Mouse (Mus musculus): Measurements from ENCODE around the gene Cnst.
"Not testable (repeated sequence)": the region's sequence is repeated elsewhere in the genome, so short reads cannot be mapped to it uniquely, and the experiment has no call there.

Gene Cnst

DNA sequence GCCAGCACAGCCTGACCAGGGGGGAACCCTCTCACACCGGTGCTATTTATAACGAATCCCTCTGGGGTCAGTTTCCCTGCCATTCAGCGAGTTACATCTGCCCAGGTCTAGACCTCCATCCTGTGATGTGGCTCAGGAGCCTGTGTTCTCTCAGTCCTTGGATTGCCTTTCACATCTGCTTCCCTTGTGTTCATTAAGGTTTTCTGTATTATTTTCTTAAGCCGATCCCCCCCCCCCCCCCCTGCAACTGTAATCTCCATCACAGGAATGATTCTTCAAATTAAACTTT is 99.8 kb downstream of the Cnst start:
- no peak for DNase-seq (ENCODE audit: low read depth)

DNA sequence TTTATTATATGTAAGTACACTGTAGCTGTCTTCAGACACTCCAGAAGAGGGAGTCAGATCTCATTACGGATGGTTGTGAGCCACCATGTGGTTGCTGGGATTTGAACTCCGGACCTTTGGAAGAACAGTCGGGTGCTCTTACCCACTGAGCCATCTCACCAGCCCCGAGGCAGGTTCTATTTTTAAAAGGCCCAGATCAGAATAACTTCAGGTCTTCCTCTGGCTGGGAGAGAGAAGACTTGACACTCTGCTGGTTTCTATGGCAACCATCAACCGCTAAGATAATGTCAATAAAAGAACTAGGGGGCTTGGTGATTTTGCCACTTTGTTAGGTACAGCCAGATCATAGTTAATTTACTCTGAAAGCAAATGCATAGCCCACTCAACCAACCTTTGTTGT is 102.5 kb downstream of the Cnst start:
- DNase-seq (ENCODE audit: low read depth) = not testable (repeated sequence)

DNA sequence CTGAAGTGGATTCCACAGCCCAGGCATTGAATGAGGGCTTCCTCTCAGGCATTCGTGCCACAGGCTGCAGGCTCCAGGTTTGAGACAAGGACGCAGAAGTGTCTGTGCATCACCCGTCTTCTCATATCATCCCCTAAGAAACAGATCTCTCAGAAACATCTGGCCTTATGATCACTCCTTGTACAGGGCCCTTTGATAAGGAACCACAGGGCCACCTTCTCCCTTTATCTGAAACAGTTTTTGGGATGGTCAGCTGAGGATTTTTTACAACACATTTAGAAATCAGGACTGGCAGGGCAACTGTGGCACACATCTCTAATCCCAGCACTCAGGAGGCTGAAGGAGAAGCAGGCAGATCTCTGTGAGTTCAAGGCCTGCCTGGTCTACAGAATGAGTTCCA is 103.2 kb downstream of the Cnst start:
- no peak for DNase-seq (ENCODE audit: low read depth)

DNA sequence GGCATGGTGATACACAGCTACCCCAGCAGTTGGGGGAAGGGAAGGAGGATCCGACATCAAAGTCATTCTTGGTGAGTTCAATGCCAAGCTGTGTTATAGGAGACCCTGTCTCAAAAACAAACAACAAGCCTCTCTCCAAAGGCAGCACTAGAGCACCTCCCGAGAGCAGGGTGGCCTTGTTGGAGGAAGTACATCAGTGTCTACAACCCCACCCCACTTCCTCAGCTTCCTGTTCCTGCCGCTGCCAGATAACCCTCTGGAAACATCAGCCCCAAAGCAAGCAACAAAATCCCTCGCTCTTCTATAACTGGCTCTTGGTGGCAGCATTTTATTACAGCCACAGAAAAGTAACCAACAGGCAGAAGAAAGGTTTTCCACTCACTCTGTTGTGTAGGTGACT is 104.1 kb downstream of the Cnst start:
- DNase-seq (ENCODE audit: low read depth) = peak; percentile 79

DNA sequence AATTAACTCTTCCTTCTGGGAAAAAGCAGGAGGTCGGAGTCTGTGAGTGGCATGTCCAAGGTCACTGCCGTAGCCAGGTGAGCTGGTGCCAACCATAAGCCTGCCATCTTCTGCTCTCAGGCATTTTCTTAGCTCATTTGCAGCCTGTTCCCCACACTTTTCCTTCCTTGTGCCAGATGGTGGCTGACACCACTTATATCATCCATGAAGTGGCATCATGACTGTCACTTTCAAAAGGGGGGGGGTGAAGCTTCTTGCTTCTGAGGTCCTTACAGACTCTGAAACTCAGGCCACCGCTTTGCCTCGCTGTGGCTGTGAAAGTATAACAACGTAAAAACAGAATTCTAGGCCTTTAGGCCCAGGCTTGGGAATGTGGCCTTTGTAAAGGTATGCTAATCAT is 105.1 kb downstream of the Cnst start:
- no peak for DNase-seq (ENCODE audit: low read depth)

DNA sequence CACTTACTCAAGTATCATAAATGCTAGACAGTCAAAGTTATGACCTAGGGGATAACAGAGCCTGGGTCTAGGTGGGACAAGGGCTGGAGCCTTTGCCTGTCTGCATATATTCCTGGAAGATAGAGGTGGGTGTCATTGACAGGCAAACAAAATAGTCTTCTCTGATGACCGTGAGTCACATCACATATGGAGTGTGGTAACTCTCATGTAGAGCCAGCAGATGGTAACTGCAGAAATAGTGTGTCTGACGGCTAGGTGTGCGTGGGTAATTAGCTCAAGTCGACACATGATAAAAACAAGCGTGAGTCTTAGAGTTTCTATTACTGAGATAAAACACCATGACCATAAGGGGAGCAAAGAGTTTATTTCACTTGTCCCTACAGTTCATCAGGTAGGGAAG is 116.9 kb downstream of the Cnst start:
- DNase-seq (ENCODE audit: low read depth) = no peak

DNA sequence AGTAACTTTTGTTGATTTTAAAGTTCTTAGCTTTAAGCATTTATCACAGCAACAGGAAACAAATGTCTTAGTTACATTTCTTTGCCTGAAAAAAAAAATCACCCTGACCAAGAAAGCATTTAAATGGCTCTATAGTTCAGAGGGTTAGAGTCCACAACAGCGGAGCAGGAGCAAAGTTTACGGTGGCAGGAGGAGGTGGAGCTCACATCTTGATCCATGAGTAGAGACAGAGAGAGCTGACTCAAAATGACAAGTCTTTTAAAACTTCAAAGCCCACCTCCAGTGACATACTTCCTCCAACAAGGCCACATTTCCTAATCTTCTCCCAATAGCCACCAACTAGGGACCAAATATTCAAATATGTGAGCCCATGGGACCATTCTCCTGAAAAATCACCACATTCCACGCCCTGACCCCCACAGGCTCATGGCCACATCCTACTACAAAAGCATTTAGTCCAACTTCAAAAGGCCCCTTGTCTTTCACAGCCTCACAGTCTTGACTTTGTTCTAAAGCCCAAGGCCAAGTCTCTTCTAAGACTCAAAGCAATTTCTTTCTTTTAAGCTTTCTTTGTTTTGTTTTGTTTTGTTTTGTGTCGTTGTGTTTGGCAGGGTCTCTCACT is 118.2 kb downstream of the Cnst start:
- DNase-seq (ENCODE audit: low read depth) = no peak

DNA sequence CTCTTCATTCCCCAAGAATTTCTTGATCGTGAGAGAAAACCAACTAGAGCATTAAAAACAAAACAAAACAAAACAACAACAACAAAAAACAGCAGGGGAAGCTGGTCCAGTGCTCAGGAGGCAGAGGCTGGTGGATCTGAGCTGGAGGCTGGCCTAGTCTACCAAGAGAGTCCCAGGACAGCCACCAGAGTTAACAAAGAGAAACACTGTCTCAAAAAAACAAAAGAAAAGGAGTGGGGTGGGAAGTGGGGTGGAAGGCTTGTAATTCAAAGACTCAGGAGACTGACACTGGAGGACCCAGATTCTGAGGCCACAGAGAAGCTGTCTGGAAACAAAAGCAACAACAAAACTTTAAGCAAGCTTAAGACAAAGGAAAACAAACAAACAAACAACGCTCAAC is 120.8 kb downstream of the Cnst start:
- DNase-seq (ENCODE audit: low read depth) = no peak

DNA sequence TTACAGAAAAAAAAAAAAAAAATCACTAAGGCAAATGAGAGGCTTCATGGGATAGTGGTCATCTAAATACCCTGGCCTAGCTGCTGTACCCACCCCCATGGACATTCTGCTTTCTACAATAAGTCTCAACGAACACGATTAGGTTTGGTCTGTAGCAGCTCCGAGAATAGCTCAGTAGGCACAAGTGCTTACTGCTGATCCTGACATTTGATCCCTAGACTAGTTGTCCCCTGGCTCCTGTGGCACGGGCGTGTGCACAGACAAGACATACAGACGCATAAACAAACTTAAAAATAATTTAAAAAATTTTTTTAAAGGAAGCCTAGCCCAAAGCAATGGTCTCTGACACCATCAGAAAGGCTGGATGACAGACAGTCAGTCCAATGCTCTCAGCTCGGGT is 121.3 kb downstream of the Cnst start:
- DNase-seq (ENCODE audit: low read depth) = no peak

DNA sequence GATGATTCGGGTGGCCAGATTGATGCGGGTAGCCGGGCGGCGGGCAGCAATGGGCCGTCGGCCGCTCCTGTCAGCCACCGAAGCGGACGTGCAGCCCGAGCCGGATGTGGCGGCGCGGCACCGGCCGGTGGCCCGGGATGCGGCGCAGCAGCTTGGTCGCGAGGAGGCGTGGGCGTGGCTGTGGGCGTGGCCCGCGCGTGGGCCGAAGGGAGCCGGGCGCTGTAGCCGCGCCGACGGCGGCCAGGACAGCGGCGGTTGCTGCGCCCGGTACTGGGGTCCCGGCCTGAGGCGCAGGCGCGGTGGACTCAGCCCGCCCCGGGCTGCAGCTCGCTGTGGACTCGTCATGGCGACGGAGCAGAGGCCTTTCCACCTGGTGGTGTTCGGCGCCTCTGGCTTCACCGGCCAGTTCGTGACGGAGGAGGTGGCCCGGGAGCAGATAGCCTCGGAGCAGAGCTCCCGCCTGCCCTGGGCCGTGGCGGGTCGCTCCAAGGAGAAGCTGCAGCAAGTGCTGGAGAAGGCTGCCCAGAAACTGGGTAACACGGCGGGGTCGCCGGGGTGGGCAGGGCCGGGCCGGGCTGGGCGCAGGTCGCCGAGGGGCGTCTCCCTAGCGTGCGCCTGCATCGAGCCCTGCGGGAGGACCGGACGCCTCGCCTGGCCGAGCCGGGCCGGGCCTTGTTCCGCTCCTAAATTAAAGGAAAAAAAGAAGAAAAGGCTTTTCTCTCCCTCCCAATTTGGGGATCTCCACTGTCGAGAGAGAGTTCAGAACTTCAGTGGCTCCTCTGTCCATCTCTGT is 122.0 kb downstream of the Cnst start, which contains the start of gene Sccpdh:
Sccpdh (plus strand) TSS at position 198 of the 793 bp plus-strand sequence.
- DNase-seq (ENCODE audit: low read depth) = peak; percentile 70

DNA sequence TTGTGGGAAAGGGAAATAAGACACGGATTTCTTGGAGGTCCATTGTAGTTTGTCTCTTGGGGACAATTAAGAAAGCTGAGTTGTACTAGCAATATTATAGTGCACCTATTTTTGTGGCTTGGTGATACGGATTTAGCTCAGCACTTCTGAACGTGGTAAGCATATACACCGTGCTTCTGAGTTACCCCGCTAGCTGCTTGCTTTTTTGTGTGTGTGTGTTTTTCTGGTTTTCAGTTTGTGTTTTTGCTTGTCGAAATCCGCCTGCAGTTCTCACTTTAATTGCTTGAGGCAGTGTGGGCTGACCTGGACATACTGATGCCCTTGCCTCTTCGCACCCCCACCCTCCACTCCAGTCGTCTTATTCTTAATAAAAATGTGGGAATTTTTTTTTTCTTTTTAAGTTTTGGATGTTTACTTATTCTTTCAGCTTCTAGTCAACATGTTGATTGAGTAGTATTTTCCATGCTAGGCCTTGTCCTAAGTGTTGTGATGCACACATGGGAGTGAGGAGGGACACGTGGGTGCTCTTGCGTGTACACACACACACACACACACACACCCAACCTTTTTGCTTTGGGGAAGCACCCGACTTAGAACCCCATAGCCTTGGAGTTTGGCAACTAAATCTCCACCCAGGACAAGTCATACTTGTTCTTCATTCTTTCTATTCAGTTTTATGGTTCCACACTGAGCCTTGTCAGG is 122.8 kb downstream of the Cnst start:
- peak; percentile 67 for DNase-seq (ENCODE audit: low read depth)

DNA sequence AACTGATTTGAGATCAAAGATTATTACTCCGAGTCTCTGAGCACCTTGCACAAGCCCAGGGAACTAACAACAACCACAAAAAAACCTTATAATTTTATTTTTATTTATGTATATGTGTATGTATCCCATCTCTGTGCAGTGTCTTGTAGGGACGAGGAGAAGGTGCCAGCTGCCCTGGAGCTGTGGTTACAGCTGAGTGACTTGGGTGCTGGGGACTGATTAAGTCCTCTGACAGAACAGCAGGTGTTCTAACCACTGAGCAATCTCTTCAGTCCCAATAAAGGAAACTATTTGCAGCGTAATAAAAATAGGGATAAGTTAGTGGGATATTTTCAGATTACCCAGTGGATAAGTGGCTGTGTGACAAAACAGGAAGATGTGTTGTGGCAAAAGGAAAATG is 128.2 kb downstream of the Cnst start:
- DNase-seq (ENCODE audit: low read depth) = no peak

DNA sequence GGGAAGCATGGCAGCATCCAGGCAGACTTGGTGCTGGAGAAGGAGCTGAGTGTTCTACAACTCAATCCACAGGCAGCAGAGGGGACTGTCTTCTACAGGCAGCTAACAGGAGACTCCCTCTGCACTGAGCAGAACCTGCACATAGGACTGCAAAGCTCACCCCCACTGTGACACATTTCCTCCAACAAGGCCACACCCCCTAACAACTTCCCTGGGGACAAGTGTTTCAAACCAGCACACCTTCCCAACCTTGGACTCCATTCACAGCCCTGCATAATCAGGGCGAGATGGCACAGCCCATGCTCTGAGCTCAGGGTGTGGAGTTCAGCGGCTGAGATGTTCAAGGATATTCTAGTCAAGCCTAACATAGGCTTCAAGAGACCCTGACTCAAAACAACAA is 130.9 kb downstream of the Cnst start:
- DNase-seq (ENCODE audit: low read depth) = peak; percentile 22

Measured in 416B (cell line).